Mouse (Mus musculus): ENCODE results near the gene Mamstr.
A peak's percentile ranks its signal among the peaks of the same experiment; 100 is the strongest.

The Mamstr gene

GRCm38 (mm10) chr7:45628364-45629294 is 11.1 kb upstream of the Mamstr start:
- peak; percentile 91 for DNase-seq

GRCm38 (mm10) chr7:45630064-45630907 is 9.5 kb upstream of the Mamstr start:
- no peak for DNase-seq

DNA sequence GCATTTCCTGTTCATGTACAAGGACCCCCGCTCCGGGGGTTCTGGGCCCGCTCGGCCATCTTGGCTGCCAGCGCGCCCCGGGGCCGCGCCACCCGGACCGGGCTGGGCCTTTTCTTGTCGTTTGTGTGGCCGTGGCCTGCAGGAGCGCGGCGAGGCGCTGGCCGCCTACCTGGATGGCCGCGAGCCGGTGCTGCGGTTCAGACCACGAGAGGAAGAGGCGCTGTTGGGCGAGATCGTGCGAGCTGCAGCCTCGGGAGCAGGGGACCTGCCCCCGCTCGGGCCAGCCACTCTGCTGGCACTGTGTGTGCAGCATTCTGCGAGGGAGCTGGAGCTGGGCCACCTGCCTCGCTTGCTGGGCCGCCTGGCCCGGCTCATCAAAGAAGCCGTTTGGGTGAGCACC is 7.3 kb upstream of the Mamstr start:
- DNase-seq: no peak

DNA sequence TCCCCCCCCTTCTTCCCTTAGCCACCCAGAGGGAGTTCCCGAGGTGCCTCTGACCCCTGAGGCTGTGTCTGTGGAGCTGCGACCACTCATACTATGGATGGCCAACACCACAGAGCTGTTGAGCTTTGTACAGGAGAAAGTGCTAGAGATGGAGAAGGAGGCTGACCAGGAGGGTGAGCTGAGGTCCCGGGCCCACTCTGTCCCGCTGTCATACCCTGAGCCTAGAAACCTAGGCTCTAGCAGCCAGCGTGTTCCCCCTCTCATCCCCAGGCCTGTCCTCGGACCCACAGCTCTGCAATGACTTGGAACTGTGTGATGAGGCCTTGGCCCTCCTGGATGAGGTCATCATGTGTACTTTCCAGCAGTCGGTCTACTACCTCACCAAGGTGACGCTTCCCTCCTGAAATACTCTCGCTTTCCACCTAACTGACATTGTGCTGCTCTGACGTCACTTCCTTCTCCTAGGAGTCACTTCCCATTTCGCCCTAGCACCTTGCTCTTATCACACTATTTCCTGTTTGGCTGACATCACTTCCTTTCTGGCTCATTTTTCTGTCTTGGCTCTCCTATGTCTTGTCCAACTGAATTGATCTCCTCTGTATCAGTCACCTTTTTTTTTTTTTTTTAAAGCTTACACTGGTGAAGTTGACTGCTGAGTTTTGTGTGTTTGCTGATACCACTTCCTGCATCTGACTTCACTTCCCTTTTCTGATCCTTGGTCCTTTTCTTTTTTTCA is 4.7 kb upstream of the Mamstr start:
- no peak for DNase-seq

DNA sequence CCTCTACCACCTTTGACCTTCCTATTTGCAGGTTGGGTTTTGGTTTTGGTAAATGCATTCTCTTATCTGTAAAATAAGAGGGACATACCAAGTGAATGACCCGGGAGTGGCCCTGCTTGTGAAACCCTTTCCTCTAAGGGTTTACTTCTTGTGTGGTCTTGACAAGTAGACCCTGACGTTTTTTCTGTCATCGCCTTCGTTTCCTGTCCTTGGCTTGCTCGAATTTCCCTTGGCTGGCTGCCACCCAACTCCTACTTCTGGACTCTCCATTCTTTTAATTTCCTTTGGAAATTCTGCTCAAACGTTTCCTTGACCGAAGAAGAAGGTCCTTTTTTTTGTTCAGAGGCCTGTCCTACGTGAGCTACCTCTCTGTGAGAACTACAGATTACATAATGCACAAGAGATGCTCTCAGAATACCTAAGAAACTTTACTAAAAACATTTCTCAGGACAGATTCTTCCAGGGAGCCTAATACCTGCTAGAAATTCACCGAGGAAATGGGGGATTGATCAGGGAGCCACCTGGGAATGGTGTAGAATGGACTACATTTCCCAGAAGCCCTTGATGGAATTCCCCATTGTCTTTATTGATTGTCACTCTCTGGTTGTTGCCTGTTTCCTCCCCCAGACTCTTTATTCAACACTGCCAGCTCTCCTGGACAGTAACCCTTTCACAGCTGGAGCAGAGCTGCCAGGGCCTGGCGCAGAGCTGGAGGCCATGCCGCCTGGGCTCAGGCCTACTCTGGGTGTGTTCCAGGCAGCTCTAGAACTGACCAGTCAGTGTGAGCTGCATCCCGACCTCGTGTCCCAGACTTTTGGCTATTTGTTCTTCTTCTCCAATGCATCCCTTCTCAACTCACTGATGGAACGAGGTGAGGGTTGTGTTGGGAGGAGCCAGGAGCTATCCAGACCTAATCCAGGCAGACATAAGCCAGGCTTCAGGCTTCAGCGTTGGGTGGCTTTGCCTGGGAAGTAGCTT is 3.8 kb upstream of the Mamstr start:
- DNase-seq: no peak

GRCm38 (mm10) chr7:45637710-45638109 is 2.1 kb upstream of the Mamstr start:
- DNase-seq: no peak

DNA sequence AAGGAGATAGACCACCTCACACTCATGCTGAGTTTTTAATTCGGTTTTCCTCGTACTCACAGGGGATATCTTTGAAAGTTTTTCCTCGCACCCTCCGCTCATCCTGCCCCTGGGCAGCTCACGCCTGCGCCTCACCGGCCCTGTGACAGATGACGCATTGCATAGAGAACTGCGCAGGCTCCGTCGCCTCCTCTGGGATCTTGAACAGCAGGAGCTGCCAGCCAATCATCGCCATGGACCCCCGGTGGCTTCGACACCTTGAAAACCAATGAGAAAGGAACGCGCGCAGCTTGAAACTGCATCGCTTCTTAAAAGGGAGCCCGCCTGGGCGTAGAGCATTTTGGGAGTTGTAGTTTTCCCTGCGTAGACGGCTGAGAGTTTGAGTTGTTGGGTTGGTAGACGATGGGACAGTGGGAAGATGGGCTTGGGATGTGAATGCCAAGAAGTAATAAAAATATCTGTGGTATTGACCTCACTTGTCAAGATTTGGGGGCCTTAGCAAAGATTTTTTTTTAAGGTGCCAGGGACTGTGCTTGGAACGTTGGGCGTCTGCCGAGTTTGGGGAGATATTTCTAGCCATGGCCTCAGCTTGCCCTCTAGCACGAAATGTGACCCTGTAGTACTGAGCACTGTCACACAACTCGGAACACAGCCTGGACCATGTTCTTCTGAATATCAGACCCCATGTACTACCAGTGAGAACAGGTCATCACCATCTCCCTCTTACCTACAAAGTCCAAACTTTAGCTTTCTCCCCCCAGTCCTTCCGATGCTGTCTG is 965 bp upstream of the Mamstr start:
- peak; percentile 84 for DNase-seq

GRCm38 (mm10) chr7:45640191-45640957 is 597 bp downstream of the Mamstr start:
- no peak for DNase-seq

- no peak for DNase-seq
Observed at GRCm38 (mm10) chr7:45641391-45642040, 1.7 kb downstream of the Mamstr start.

DNA sequence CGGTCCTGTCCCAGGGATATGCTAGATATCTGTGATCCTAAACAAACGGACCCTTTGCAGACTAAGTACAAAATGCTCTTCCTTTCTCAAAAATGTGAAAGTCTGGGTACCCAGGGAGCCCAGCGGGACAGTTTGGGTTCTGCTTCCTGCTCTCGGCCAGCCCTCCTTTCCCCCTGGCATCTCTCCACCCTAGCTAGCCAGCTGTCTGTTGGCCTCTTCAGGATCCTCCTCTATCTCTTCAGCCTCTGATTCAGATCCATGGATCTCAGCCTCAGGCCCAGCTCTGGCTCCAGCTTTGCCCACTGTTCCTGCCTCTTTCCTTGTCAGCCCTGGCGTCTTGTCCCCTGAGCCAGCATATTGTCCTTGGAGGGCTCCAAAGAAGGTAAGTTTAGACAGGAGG is 2.3 kb downstream of the Mamstr start:
- DNase-seq: no peak

- no peak for DNase-seq
Observed at GRCm38 (mm10) chr7:45642503-45643255, 2.9 kb downstream of the Mamstr start.

DNA sequence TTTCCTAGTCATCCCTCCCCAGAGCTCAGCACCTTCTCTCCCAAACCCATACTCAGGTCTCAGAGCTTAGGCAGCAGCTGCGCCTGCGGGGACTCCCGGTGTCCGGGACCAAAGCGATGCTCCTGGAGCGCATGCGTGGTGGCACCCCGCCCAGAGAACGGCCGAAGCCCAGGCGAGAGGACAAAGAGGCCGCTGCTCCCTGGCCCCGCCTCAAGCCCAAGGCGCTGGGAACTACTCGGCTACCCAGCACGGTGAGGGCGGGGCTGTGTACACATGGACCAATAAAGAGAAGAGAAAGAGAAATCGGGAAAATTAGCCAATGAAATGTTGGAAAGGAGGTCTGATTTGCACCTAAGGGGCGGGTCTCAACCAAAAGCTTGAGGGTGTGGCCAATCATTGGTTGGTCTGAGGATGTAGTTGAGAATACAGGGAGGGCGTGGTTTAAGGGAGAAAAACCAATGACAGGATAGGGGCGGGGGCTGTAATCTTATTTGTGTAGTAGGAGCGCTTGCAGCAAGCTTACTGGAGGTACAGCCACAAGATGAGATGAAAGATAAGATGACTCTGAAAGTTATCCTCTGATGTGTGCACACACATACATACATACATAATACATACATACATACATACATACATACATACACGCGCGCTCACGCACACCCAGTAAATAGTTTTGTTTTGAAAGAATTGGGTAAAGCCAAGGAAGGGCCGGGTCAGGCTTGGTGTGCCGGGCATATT is 3.8 kb downstream of the Mamstr start:
- peak; percentile 83 for DNase-seq

GRCm38 (mm10) chr7:45644183-45644582 is 4.4 kb downstream of the Mamstr start:
- no peak for DNase-seq

GRCm38 (mm10) chr7:45644872-45645590 is 5.3 kb downstream of the Mamstr start:
- no peak for DNase-seq

- no peak for DNase-seq
Observed at GRCm38 (mm10) chr7:45645591-45645971, 5.8 kb downstream of the Mamstr start.

- no peak for DNase-seq
Observed at GRCm38 (mm10) chr7:45646671-45647070, 6.9 kb downstream of the Mamstr start.

- DNase-seq: no peak
Observed at GRCm38 (mm10) chr7:45649351-45649750, 9.6 kb downstream of the Mamstr start.
